Mouse (Mus musculus): Measurements from ENCODE around the gene Kmt5c. TPM values are rescaled to one million over a fixed set of nuclear protein-coding genes. Genes with fewer than 3 reads are reported as not detected.

Kmt5c gene
- polyA plus RNA-seq (2012; rRNA removed): 175 and 185 TPM in 2 replicates

DNA sequence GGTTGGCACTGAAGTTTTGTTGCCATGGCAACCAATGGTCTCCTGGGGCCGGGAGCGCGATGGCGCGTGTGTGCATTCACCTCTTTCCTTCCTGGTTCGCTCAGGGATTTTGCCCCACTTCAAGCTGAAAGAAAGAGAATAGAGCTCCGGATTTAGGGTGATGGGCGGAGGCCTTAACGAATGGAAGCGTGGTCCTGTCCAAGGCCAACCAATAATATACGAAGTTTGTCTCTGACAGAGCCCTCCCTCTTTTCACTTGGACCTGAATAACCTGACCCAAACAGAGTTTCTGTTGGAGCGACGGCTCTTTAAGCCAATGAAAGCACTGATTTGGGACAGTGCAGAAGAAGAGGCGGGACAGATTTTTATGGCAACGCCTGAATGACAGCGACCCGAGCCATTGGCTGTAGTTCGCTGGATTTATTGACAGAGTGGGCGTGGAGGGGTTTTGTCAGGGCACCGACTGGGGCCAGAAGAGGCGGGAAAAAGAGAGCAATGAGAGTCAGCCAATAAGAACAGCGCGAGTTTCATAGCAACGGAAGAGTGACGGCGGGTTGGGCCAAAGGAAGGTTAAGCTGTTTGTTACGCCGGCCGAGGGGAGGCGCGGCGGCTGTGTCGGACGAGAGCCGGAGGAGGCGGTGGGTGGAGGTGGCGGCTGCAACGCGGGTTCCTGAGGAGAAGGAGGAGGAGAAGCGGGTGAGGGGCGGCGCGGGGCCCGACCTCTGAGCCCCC lies at the start of gene Kmt5c:
Kmt5c (plus strand) TSS at position 572 of the 732 bp plus-strand sequence.

DNA sequence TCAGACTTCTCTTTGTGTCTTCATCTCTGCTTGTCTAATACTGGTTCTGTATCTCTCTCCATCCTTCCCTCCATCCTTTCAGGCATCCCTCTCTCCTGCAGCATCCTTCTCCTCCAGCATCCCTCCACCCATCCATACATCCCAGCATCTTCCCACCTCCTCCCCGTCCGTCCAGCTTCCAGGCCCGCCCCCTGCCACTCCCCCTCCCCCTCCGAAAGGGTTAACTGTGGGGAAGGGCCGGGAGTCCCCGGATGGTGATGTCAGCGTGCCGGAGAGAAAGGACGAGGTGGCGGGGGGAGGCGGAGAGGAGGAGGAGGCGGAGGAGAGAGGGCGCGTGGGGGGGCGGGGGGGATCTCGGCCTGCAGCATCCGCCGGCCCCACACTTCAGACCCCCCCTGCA lies 49.5 kb upstream of the Kmt5c start, which contains the start of gene Brsk1:
Brsk1 (plus strand) TSS at position 218 of the 400 bp plus-strand sequence.

DNA sequence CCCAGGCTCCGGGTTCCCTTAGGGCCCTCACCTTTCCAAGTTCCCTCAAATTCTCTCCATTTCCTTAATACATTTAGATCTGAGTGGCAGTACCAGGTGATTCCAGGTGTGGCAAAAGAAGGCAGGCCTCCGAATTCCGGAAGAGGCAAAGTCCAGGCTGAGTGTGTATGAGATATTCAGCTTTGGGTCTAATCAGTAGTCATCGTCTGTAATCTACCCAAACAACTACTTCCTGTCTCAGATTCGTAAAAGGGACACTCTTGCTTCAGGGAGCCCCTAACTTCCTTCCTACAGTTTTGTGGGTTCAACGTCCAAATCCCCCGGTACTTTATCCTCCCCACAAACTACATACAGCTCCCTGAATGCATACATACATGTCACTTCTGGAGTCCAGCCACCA lies 14.7 kb upstream of the Kmt5c start, which contains the start of gene Tmem150b:
Tmem150b (minus strand) TSS at position 81 of the 400 bp plus-strand sequence.

DNA sequence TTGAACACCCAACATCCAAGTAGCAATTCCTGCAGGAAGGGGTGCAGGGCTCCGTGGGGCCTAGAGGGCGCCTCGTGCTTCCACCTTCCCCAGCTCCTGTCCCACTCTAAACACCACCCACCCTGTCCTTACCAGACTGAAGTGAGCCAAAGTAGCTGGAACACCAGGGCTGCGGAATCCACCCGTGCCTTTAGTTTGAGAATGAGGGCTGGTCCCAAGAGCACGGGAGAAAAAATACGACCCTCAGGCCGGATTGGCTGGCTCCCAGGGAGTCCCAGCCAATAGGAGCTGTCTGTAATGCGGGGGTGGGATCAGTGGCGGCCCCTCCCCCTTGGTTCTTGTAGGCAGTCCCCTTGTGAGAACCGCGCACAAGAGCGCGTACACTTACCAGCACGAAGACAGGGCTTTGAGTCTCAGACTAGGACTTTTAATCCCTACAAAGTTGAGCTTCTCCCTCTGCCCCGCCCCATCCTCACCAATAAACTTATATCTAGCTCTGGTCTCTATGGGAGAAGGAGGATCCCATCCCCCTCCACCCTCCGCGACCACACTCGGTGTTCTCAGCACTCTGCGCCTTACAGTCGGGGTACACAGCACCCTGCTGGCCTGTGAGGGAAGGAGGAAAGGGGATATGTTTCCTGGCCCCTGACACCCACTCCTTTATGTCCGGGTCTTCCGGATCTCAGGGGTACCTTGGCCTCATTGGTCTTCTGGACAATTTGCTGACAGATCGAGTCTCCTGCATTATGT lies 13.1 kb downstream of the Kmt5c start, which contains the start of gene Cox6b2:
Cox6b2 (minus strand) TSS at position 274 of the 750 bp plus-strand sequence.

DNA sequence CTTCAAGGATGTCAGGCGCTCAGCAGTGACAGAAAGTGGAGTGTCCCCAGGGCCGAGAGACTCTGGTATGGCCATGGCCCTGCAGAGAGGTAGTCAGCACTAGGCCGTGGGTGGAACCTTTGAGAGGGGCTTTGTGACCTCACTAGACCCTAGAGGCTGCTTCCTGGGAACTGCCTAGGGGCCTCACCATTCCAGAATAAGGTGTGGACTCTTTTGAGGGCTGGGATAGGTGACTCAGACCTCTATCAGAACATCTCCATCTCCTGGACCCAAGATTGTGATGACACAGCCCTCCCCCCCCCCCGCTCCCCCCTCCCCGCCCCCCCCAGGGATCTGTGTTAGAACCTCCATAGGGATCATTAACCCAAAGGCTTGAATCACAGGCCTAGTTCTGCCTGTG lies 31.3 kb downstream of the Kmt5c start, which contains the start of gene Fam71e2:
Fam71e2 (minus strand) TSS at position 101 of the 400 bp plus-strand sequence.

DNA sequence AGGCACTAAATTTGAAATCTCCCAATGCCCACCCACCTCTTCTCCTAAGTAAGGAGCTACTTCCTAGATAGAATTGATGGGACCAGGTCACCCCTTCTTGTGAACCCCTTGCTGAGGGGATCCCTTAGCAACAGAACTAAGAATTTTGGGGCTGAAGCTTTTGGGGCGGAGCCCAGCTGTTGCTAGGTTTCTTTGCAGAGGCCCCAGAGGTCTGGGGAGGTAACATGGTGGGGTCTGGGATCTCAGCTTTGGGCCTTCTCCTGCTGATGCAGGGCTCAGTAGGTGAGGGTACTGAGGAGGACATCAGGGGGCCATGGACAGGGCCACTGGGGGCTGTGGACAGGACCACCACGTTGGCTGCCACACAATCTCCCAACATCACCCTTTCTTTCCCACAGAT lies 42.8 kb downstream of the Kmt5c start, which contains the start of the genes Il11 and Tmem190:
Il11 (minus strand) TSS at position 101 of the 400 bp plus-strand sequence.
Tmem190 (plus strand) TSS at position 179 of the 400 bp plus-strand sequence.

DNA sequence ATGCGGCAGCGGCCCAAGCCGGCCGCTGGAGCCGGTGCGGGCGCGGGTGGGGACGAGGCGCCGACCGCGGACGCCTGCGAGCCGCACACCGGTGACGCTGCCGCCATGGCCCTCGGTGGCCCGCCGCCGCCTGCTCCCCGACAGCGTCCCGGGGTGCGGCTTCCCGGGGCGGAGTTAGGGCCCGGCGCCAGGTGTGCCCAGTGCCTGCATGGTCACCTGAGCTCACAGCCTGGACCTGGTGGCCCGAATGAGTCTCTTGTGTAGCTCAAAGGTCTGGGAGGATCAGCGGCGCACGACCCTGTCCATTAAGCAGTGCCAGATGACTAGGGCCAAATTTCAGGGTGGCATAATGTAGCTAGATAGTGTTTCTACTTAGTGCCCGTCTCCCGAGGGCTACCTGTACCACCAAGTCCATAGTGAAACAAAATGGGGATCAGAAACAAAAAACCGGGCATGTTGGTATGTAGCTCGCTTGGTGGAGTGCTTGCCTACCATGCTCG lies 49.6 kb downstream of the Kmt5c start, which contains the start of gene Tmem238:
Tmem238 (minus strand) TSS at position 221 of the 500 bp plus-strand sequence.

DNA sequence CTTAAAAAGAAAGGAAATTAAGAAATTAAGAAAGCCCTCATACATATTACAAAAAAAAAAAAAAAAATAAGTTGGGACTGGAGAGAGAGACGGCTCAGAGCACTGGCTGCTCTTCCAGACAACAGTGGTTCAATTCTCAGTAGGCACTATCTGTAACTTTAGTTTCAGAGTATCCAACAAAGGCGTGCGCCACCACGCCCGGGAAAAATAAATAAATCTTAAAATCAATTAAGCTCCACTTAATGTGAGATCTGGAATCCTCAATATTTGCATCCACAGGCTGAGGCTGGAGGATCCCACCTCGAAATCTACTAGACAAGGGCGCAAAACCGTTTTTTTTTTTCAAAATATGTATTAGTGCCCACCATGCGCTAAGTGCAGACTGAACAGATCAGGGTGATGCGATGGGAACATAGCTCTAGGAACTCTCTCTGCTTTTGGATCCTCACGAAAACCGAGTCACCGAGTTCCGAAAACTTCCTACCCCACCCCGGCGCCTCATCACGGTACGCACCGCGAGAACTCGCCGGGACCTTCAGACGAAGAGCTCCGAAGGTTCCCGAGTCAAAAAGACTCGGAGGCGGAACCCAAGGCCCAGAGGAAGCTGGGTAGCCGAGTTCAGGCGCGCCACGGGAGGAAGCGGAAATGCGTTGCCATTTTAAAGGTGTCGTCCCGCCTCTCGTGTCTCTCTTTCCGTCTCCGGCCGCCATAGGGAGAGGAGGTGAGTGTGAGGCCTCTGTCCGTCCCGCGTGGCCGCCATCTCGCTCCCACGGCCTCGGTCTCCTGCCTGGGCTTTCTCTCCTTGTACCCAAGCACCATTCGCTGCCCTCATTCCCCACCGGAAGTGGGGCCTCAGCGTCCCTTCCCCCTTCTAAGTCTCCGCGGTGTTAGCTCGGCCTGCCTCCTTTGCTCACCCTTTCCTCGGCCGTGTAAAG lies 52.6 kb downstream of the Kmt5c start, which contains the start of gene Rpl28:
Rpl28 (plus strand) TSS at position 597 of the 935 bp plus-strand sequence.

Other genes starting within 250 kb of the Kmt5c start
- 97.6 and 105 TPM in 2 replicates for gene Ppp1r12c, start 238.4 kb upstream of the Kmt5c start, polyA plus RNA-seq (2012; rRNA removed)
- 3.6 and 45.1 TPM in 2 replicates for gene Tnnt1, start 223.7 kb upstream of the Kmt5c start, polyA plus RNA-seq (2012; rRNA removed)
- 6.4 and 7.6 TPM in 2 replicates for gene Tnni3, start 215.9 kb upstream of the Kmt5c start, polyA plus RNA-seq (2012; rRNA removed)
- gene Dnaaf3, start 207.7 kb upstream of the Kmt5c start, polyA plus RNA-seq (2012; rRNA removed): 6.0 and 6.2 TPM in 2 replicates
- 74.4 and 85.2 TPM in 2 replicates for gene Syt5, start 192.6 kb upstream of the Kmt5c start, polyA plus RNA-seq (2012; rRNA removed)
- gene Ptprh, start 136.1 kb upstream of the Kmt5c start, polyA plus RNA-seq (2012; rRNA removed): 0.98 and 1.2 TPM in 2 replicates
- gene Tmem86b, start 108.7 kb upstream of the Kmt5c start, polyA plus RNA-seq (2012; rRNA removed): 59.1 and 59.5 TPM in 2 replicates
- 110 and 116 TPM in 2 replicates for gene Ppp6r1, start 81.1 kb upstream of the Kmt5c start, polyA plus RNA-seq (2012; rRNA removed)
- gene Hspbp1, start 55.0 kb upstream of the Kmt5c start, polyA plus RNA-seq (2012; rRNA removed): 75.4 and 76.6 TPM in 2 replicates
- 107 and 116 TPM in 2 replicates for gene Brsk1, start 49.5 kb upstream of the Kmt5c start, polyA plus RNA-seq (2012; rRNA removed)
- gene Tmem150b, start 14.9 kb upstream of the Kmt5c start, polyA plus RNA-seq (2012; rRNA removed): 0.05 and 0.06 TPM in 2 replicates
- gene Cox6b2, start 13.0 kb downstream of the Kmt5c start, polyA plus RNA-seq (2012; rRNA removed): 37.5 and 49.7 TPM in 2 replicates
- not detected in 2 replicates for gene Fam71e2, start 31.2 kb downstream of the Kmt5c start, polyA plus RNA-seq (2012; rRNA removed)
- gene Il11, start 42.7 kb downstream of the Kmt5c start, polyA plus RNA-seq (2012; rRNA removed): 0.34 and 0.39 TPM in 2 replicates
- not detected in 2 replicates for gene Tmem190, start 42.8 kb downstream of the Kmt5c start, polyA plus RNA-seq (2012; rRNA removed)
- gene Tmem238, start 49.5 kb downstream of the Kmt5c start, polyA plus RNA-seq (2012; rRNA removed): 3.9 and 5.6 TPM in 2 replicates
- gene Rpl28, start 52.8 kb downstream of the Kmt5c start, polyA plus RNA-seq (2012; rRNA removed): 362 and 481 TPM in 2 replicates
- gene Ube2s, start 72.5 kb downstream of the Kmt5c start, polyA plus RNA-seq (2012; rRNA removed): 465 and 518 TPM in 2 replicates
- gene Shisa7, start 104.6 kb downstream of the Kmt5c start, polyA plus RNA-seq (2012; rRNA removed): 106 and 108 TPM in 2 replicates
- gene Isoc2b, start 130.1 kb downstream of the Kmt5c start, polyA plus RNA-seq (2012; rRNA removed): 2.7 and 3.3 TPM in 2 replicates
- gene Isoc2a, start 137.0 kb downstream of the Kmt5c start, polyA plus RNA-seq (2012; rRNA removed): 8.8 and 9.2 TPM in 2 replicates
- 0.53 and 0.79 TPM in 2 replicates for gene Gm36210, start 166.4 kb downstream of the Kmt5c start, polyA plus RNA-seq (2012; rRNA removed)
- gene Zfp628, start 175.1 kb downstream of the Kmt5c start, polyA plus RNA-seq (2012; rRNA removed): 13.4 and 14.8 TPM in 2 replicates
- gene Nat14, start 181.9 kb downstream of the Kmt5c start, polyA plus RNA-seq (2012; rRNA removed): 21.3 and 21.4 TPM in 2 replicates
- gene Ssc5d, start 185.7 kb downstream of the Kmt5c start, polyA plus RNA-seq (2012; rRNA removed): 2.8 and 6.2 TPM in 2 replicates
- 0.07 and 0.23 TPM in 2 replicates for gene Sbk2, start 224.3 kb downstream of the Kmt5c start, polyA plus RNA-seq (2012; rRNA removed)
- 0.95 and 1.2 TPM in 2 replicates for gene Sbk3, start 231.1 kb downstream of the Kmt5c start, polyA plus RNA-seq (2012; rRNA removed)